Mouse (Mus musculus): Measurements from ENCODE around the gene Sept3. TPM values are rescaled to one million over a fixed set of nuclear protein-coding genes. Genes with fewer than 3 reads are reported as not detected.
A peak's percentile ranks its signal among the peaks of the same experiment; 100 is the strongest.

The Sept3 gene
- 0.12 and 0.16 TPM in 2 replicates for polyA plus RNA-seq (2015; fragmentation: Nextera tagmentation; extraction: Ambion mirVana)

GRCm38 (mm10) chr15:82274593-82274926 lies at the start of gene Sept3:
Sept3 (plus strand) TSS chr15:82274893.
- WGBS (ENCODE audit: insufficient replicate concordance), result 20% methylated on average over 6 of the region's 6 CpGs
- no peak for ATAC-seq (ENCODE audit: insufficient read depth)

GRCm38 (mm10) chr15:82225769-82226168 lies 48.9 kb upstream of the Sept3 start:
- Histone ChIP-seq H3K4me1 (replicated peaks) (peaks cover 55% of the 10 kb centered on the region), H3K4me3 (replicated peaks) (no peak overlapping the region), H3K36me3 (replicated peaks) (no peaks in the 10 kb centered on the region), H3K9ac (no peak overlapping the region), H3K27ac (replicated peaks) (no peak overlapping the region), H3K9me3 (replicated peaks) (no peaks in the 10 kb centered on the region), H3K4me2 (no peak overlapping the region), H3K27me3 (peaks cover 60% of the 10 kb centered on the region)
- no peak for ATAC-seq (ENCODE audit: insufficient read depth)
- WGBS (ENCODE audit: insufficient replicate concordance), result 64% methylated on average over 5 of the region's 5 CpGs

More at GRCm38 (mm10) chr15:82274593-82274926, at the start of gene Sept3:
- no peaks in the 10 kb centered on the region for H3K9me3 ChIP-seq (replicated peaks)
- H3K4me1 ChIP-seq (replicated peaks), result peaks cover 18% of the 10 kb centered on the region
- peak within 1 kb of the TSS; percentile 39 for H3K4me3 ChIP-seq (replicated peaks)
- no peak within 1 kb of the TSS for H3K27ac ChIP-seq (replicated peaks)
- H3K27me3 ChIP-seq, result peaks cover 73% of the 10 kb centered on the region
- H3K9ac ChIP-seq, result no peak within 1 kb of the TSS
- no peaks in the 10 kb centered on the region for H3K36me3 ChIP-seq (replicated peaks)
- peak within 1 kb of the TSS; percentile 65 for H3K4me2 ChIP-seq

GRCm38 (mm10) chr15:82229542-82230045 lies 45.1 kb upstream of the Sept3 start:
- Histone ChIP-seq H3K4me2 (peak overlapping the region; percentile 68), H3K4me1 (replicated peaks) (peaks cover 50% of the 10 kb centered on the region), H3K9ac (peak overlapping the region; percentile 50), H3K36me3 (replicated peaks) (peaks cover 7% of the 10 kb centered on the region), H3K9me3 (replicated peaks) (no peaks in the 10 kb centered on the region), H3K27me3 (peaks cover 23% of the 10 kb centered on the region), H3K4me3 (replicated peaks) (peak overlapping the region; percentile 18), H3K27ac (replicated peaks) (peak overlapping the region; percentile 85)
- WGBS (ENCODE audit: insufficient replicate concordance), result 37% methylated on average over 11 of the region's 11 CpGs
- ATAC-seq (ENCODE audit: insufficient read depth), result peak; percentile 97

- Histone ChIP-seq H3K4me2 (peak overlapping the region; percentile 68), H3K27ac (replicated peaks) (peak overlapping the region; percentile 85), H3K4me3 (replicated peaks) (peak overlapping the region; percentile 18), H3K36me3 (replicated peaks) (peaks cover 7% of the 10 kb centered on the region), H3K4me1 (replicated peaks) (peaks cover 45% of the 10 kb centered on the region), H3K27me3 (peaks cover 17% of the 10 kb centered on the region), H3K9me3 (replicated peaks) (no peaks in the 10 kb centered on the region), H3K9ac (peak overlapping the region; percentile 50)
- 61% methylated on average over 6 of the region's 6 CpGs for WGBS (ENCODE audit: insufficient replicate concordance)
- ATAC-seq (ENCODE audit: insufficient read depth), result peak; percentile 55
Observed at GRCm38 (mm10) chr15:82230098-82230611, 44.5 kb upstream of the Sept3 start.

GRCm38 (mm10) chr15:82231100-82231499 lies 43.6 kb upstream of the Sept3 start:
- H3K4me2 ChIP-seq, result no peak overlapping the region
- 0 out of 2 replicates have a peak overlapping the region, but pooled peaks have one; percentile 9 for H3K27ac ChIP-seq (replicated peaks)
- peaks cover 7% of the 10 kb centered on the region for H3K36me3 ChIP-seq (replicated peaks)
- H3K4me1 ChIP-seq (replicated peaks), result peaks cover 45% of the 10 kb centered on the region
- H3K4me3 ChIP-seq (replicated peaks), result no peak overlapping the region
- no peak overlapping the region for H3K9ac ChIP-seq
- no peaks in the 10 kb centered on the region for H3K9me3 ChIP-seq (replicated peaks)
- ATAC-seq (ENCODE audit: insufficient read depth), result no peak
- H3K27me3 ChIP-seq, result peaks cover 8% of the 10 kb centered on the region
- 70% methylated on average over 4 of the region's 4 CpGs for WGBS (ENCODE audit: insufficient replicate concordance)

- H3K9ac ChIP-seq, result no peak overlapping the region
- peaks cover 7% of the 10 kb centered on the region for H3K36me3 ChIP-seq (replicated peaks)
- no peak for ATAC-seq (ENCODE audit: insufficient read depth)
- peaks cover 1% of the 10 kb centered on the region; the same call in 1 of the 2 replicates for H3K27me3 ChIP-seq
- no peak overlapping the region for H3K4me3 ChIP-seq (replicated peaks)
- no peak overlapping the region; the same call in 1 of the 2 replicates for H3K27ac ChIP-seq (replicated peaks)
- H3K4me1 ChIP-seq (replicated peaks), result peaks cover 46% of the 10 kb centered on the region
- H3K4me2 ChIP-seq, result no peak overlapping the region
- H3K9me3 ChIP-seq (replicated peaks), result no peaks in the 10 kb centered on the region
- WGBS (ENCODE audit: insufficient replicate concordance), result 68% methylated on average over 11 of the region's 11 CpGs
Observed at GRCm38 (mm10) chr15:82231591-82232378, 42.9 kb upstream of the Sept3 start.

GRCm38 (mm10) chr15:82232651-82233050 lies 42.0 kb upstream of the Sept3 start:
- H3K27me3 ChIP-seq, result no peaks in the 10 kb centered on the region
- H3K4me1 ChIP-seq (replicated peaks), result peaks cover 45% of the 10 kb centered on the region
- H3K4me2 ChIP-seq, result no peak overlapping the region
- peaks cover 13% of the 10 kb centered on the region for H3K36me3 ChIP-seq (replicated peaks)
- H3K9ac ChIP-seq, result no peak overlapping the region
- H3K27ac ChIP-seq (replicated peaks), result no peak overlapping the region
- no peak overlapping the region for H3K4me3 ChIP-seq (replicated peaks)
- no peaks in the 10 kb centered on the region for H3K9me3 ChIP-seq (replicated peaks)
- no peak for ATAC-seq (ENCODE audit: insufficient read depth)
- WGBS (ENCODE audit: insufficient replicate concordance), result 83% methylated on average over 4 of the region's 4 CpGs

- H3K36me3 ChIP-seq (replicated peaks), result peaks cover 28% of the 10 kb centered on the region
- WGBS (ENCODE audit: insufficient replicate concordance), result 38% methylated on average over 10 of the region's 10 CpGs
- peaks cover 21% of the 10 kb centered on the region for H3K4me1 ChIP-seq (replicated peaks)
- 0 out of 2 replicates have a peak overlapping the region, but pooled peaks have one; percentile 19 for H3K27ac ChIP-seq (replicated peaks)
- H3K4me2 ChIP-seq, result no peak overlapping the region
- ATAC-seq (ENCODE audit: insufficient read depth), result 0 out of 2 replicates have a peak, but pooled peaks have one; percentile 14
- H3K9me3 ChIP-seq (replicated peaks), result no peaks in the 10 kb centered on the region
- H3K9ac ChIP-seq, result no peak overlapping the region
- H3K27me3 ChIP-seq, result no peaks in the 10 kb centered on the region
- no peak overlapping the region for H3K4me3 ChIP-seq (replicated peaks)
Observed at GRCm38 (mm10) chr15:82235661-82236060, 39.0 kb upstream of the Sept3 start.

- H3K4me2 ChIP-seq, result no peak overlapping the region
- WGBS (ENCODE audit: insufficient replicate concordance), result 14% methylated on average over 5 of the region's 5 CpGs
- peak; percentile 50; the same call in 1 of the 2 replicates for ATAC-seq (ENCODE audit: insufficient read depth)
- H3K9ac ChIP-seq, result no peak overlapping the region
- H3K36me3 ChIP-seq (replicated peaks), result peaks cover 28% of the 10 kb centered on the region
- H3K4me3 ChIP-seq (replicated peaks), result no peak overlapping the region
- no peak overlapping the region for H3K27ac ChIP-seq (replicated peaks)
- H3K4me1 ChIP-seq (replicated peaks), result peaks cover 21% of the 10 kb centered on the region
- no peaks in the 10 kb centered on the region for H3K27me3 ChIP-seq
- H3K9me3 ChIP-seq (replicated peaks), result no peaks in the 10 kb centered on the region
Observed at GRCm38 (mm10) chr15:82236565-82236964, 38.1 kb upstream of the Sept3 start.

- no peak for ATAC-seq (ENCODE audit: insufficient read depth)
- H3K4me1 ChIP-seq (replicated peaks), result peaks cover 31% of the 10 kb centered on the region
- peak overlapping the region; percentile 77 for H3K9ac ChIP-seq
- WGBS (ENCODE audit: insufficient replicate concordance), result 64% methylated on average over 3 of the region's 3 CpGs
- H3K4me3 ChIP-seq (replicated peaks), result peak overlapping the region; percentile 91
- peaks cover 11% of the 10 kb centered on the region for H3K36me3 ChIP-seq (replicated peaks)
- H3K9me3 ChIP-seq (replicated peaks), result no peaks in the 10 kb centered on the region
- H3K4me2 ChIP-seq, result peak overlapping the region; percentile 95
- no peaks in the 10 kb centered on the region for H3K27me3 ChIP-seq
- peak overlapping the region; percentile 89; the same call in 1 of the 2 replicates for H3K27ac ChIP-seq (replicated peaks)
Observed at GRCm38 (mm10) chr15:82243311-82243710, 31.4 kb upstream of the Sept3 start.

GRCm38 (mm10) chr15:82243742-82244114 lies 31.0 kb upstream of the Sept3 start:
- Histone ChIP-seq H3K27ac (replicated peaks) (peak overlapping the region; percentile 89), H3K36me3 (replicated peaks) (peaks cover 7% of the 10 kb centered on the region; the same call in 1 of the 2 replicates), H3K9ac (peak overlapping the region; percentile 77), H3K4me1 (replicated peaks) (peaks cover 31% of the 10 kb centered on the region), H3K27me3 (no peaks in the 10 kb centered on the region), H3K9me3 (replicated peaks) (no peaks in the 10 kb centered on the region), H3K4me3 (replicated peaks) (peak overlapping the region; percentile 91), H3K4me2 (peak overlapping the region; percentile 95)
- whole genome bisulfite sequencing (ENCODE audit: insufficient replicate concordance), result 6% methylated on average over 12 of the region's 12 CpGs
- ATAC-seq (ENCODE audit: insufficient read depth), result no peak
